Mouse (Mus musculus) CD4-positive helper T cell, adult 2 months (primary cell): ENCODE results near the gene Use1.

ENCODE experiments used
- DNase-seq: peaks from one replicate; pipeline ENCODE4 v3.0.0-alpha.2; 2012; ENCODE audit warnings: low read depth, missing footprints, low spot score

The Use1 gene

DNA sequence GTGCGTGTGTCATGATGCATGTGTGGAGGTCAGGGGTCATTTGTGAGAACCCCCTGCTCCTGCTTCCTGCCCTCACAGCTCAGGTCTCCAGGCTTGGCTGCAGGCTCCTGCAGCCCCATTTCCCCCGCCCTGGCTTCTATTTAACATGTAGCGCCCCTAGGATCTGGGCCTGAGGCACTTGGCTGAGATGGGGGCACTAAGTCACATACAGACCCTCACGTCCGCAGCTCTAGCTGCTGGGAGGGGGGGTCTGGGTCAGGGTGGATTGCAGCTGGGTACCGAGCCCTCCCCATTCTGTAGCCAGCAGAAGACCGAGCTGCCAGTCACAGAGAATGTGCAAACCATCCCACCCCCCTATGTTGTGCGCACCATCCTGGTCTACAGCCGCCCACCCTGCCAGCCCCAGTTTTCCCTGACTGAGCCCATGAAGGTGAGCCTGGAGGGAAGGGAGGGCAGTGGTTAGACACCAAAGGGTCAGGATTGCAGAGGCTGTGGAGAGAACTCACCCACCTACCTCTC lies 35.9 kb downstream of the Use1 start:
- no peak for DNase-seq

DNA sequence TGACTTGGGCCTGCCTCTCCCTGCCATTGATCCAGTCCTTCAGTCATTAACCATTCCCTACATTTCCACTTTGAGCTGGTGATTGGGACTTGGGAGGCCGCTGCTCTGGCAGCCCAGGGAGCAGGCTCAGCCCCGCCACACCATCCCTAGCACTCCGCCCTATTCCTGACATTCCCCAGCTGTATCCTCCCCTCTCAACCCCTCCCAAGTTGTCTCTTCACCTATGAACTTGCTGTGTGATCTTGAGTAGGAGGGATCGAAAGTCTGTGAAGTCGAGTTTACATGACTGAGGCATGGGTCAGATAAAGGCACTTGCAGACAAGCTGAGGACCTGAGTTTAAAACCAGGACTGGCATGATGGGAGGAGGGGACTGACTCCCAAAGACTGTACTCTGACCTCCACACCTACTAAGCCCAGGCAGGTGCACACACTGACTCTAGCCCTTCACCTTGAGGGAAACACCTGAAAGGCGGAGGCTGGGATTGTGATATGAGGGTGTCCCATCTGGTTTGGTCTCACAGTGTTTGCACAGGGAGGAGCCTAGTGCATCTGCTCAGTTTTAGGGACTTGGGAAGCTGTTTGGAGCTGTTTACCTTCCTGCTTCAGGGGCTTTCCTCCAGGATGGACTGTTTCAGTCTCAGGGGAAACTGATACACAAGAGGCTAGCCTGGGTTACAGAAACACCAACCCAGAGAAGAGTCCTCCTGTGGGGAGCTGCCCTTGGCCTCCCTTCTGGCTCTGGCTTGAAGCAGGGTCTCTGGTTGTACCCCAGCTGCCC lies 36.6 kb downstream of the Use1 start:
- DNase-seq = no peak

- DNase-seq = no peak
Observed at GRCm38 (mm10) chr8:71404011-71404410, 37.4 kb downstream of the Use1 start.

- no peak for DNase-seq
Observed at GRCm38 (mm10) chr8:71404951-71405351, 38.3 kb downstream of the Use1 start.

DNA sequence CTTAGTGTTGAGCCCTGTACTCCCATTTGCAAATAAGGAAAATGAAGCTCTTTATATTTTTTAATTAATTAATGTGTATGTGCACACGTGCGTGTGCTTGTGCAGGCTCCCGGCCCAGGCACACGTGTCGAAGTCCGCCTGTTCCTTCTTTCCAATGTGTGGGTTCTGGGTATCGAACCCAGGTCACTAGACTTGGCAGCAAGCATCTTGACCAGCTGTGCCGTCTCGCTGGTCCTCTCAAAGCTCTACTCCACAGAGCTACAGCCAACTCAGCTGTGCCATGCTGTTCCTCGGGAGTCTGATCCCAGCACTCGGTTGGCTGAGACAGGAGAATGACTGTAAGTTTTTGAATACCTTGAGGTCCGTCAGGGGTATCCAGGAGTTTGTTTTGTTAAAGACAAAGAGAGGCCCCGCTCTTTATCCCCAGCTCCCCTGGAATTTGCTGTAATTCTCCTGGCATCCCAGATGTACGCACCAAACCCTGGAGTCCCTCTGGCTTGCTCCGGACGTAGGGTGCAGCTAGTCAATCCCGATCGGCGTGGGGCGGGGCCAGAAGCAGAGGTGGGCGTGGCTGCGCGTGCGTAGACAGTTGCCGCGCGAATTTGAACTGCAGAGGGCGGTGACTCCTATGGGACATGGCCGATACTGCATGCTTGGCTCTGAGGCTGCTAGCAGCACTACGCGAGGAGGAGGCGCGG lies 38.9 kb downstream of the Use1 start, which contains the start of gene Ankle1:
Ankle1 (plus strand) TSS at position 610 of the 698 bp plus-strand sequence.
- DNase-seq = peak; percentile 92

DNA sequence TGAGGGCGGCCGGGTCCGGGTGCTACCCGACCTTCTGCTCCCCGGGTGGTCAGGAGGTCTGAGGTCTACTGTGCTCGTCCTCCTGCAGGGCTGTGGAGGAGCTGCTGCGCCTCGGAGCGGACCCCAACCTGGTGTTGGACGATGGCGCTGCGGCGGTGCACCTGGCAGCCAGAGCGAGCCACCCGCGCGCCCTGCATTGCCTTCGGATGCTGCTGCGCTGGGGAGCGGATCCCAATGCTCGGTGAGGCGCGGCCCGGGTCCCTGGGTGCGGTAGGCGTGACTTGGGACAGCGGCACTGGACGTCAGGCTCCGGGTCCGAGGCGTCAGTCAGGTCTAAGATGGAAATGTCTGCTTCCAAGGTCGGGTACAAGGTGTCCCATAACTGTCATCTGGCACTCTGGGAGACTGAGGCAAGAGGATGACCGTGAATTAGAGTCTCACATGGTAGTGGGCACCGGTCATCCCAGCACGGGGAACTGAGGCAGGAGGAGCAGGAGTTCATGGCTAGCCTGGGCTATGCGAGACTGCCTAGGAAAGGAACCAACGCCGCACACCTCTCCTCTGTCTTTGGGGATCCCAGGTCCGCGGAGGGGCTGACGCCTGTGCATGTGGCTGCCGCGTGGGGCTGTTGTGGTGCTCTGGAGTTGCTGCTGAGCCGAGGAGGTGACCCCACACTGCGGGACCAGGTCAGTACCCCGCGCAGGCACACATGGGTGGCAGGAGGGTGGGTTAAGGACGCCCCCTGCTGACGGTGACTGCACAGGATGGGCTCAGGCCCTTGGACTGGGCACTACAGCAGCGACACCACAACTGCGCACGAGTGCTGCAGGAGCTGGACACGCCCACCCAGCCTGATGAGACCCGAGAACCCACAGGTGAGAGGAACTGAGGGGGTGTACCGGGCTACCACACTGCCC lies 39.7 kb downstream of the Use1 start:
- DNase-seq = peak; percentile 51

DNA sequence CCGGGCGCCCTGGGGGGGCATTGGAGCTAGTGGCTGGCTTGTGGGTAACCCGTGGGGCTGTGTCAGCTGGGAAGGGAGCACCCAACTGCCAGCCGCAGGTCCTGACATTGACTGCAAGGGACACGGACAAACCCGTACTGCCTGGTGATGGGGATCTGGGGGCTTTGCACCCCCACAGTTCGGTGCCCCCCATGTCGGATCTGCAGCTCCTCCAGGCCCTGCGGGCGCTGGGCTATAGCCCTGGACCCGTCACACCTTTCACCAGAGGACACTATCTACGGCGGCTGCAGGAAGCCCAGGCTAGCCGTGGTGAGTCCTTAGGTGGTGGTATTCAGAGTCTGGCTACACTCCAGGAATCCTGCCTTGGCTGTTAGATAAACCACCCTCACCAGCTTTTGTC lies 40.8 kb downstream of the Use1 start:
- DNase-seq = no peak

DNA sequence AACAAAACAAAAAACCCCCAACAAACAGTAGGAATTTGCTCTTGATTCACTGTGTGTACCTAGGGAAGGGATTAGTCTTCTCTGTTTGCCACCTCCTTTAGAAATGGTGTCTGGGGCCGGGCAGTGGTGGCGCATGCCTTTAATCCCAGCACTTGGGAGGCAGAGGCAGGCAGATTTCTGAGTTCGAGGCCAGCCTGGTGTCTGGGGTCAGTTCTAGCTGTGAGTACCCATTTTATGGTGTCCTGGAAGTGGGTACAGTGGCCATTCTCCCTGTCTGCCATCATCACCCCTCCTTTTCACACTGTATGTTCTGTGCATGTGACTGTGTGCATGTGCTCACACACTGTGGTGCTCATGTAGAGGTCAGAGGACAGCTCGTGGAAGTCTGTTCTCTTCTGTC lies 41.6 kb downstream of the Use1 start:
- no peak for DNase-seq

GRCm38 (mm10) chr8:71411535-71412273 lies 45.1 kb downstream of the Use1 start:
- peak; percentile 73 for DNase-seq
